Mouse (Mus musculus): ENCODE results near the gene Macrod2. TPM values are rescaled to one million over a fixed set of nuclear protein-coding genes. Genes with fewer than 3 reads are reported as not detected.

Gene Macrod2
- polyA plus RNA-seq, 1 experiment, result not detected

DNA sequence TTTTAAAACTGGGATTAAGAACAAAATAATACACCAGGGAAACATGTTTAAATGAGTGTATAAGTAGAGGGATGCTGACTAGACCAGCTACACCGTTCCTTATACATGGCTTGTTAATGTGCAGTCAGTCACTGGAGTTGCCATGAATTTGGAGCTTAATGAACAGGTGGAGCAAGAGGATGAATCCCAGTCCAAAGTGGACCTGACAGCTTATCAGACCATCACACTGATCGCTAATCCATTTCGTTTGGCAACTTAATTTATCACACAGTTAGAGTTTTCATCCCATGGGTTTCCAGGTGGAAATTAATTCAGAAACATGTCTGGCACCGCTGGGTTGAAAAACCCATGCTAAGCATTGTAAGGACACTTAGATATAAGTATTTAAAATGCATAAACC lies 81.8 kb downstream of the Macrod2 start:
- Histone ChIP-seq H3K4me3 (ENCODE audit: insufficient read depth, low read depth, low read length) (no peak overlapping the region), H3K27ac (ENCODE audit: insufficient read depth, low read depth, low read length) (no peak overlapping the region), H3K4me1 (ENCODE audit: control insufficient read depth, insufficient read depth, low read length) (no peaks in the 10 kb centered on the region)
- TF ChIP-seq CTCF (IDR thresholded peaks at IDR 0.05; ENCODE audit: insufficient read depth, low read depth, low read length), result no peak
- TF ChIP-seq POLR2A (IDR thresholded peaks at IDR 0.05; ENCODE audit: insufficient read depth, low read depth, low read length), result no peak
- WGBS, result 89% methylated on average over 4 of the region's 4 CpGs

DNA sequence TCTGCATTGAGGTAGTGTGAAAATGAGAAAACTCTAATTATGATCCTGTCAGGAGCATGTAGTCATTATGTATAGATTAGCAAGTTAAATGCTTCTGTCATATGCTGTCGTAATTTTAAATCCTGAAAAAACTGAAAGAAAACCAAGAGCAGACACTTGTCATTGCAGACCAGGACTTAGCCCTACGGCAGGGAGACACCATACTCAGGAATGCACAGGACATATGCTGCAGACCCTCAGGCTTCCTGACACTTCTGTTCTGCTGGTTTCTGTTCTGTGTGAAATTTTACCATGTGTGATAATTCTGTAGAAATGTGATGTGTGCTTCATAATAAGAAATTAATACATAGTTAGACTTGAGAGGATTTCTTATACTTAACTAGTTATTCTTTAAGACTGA lies 87.5 kb downstream of the Macrod2 start:
- TF ChIP-seq CTCF (IDR thresholded peaks at IDR 0.05; ENCODE audit: insufficient read depth, low read depth, low read length), result no peak
- TF ChIP-seq POLR2A (IDR thresholded peaks at IDR 0.05; ENCODE audit: insufficient read depth, low read depth, low read length), result no peak
- WGBS, result 91% methylated on average over 2 of the region's 2 CpGs
- Histone ChIP-seq H3K4me3 (ENCODE audit: insufficient read depth, low read depth, low read length) (no peak overlapping the region), H3K4me1 (ENCODE audit: control insufficient read depth, insufficient read depth, low read length) (no peaks in the 10 kb centered on the region), H3K27ac (ENCODE audit: insufficient read depth, low read depth, low read length) (no peak overlapping the region)

DNA sequence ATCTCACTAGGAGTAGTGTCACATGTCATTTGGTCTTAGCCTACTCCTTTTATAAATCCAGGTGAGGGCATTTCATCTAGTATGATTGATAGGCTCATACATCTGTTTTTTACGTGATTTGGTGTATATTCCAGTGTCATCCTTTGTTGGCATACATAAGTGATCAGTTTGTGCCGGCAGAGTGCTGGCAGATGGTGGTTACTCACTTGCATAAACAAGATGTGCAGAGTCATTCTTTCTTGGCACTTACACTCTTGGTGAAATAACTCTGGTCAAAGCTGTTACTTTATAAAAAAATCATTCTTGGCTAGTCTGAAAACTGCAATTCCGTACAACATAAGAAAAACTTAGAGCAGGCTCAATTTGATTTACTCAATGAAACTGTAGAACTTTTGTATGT lies 102.6 kb downstream of the Macrod2 start:
- H3K27ac ChIP-seq (ENCODE audit: insufficient read depth, low read depth, low read length), result no peak overlapping the region
- no peaks in the 10 kb centered on the region for H3K4me1 ChIP-seq (ENCODE audit: control insufficient read depth, insufficient read depth, low read length)
- H3K4me3 ChIP-seq (ENCODE audit: insufficient read depth, low read depth, low read length), result no peak overlapping the region
- WGBS, result 66% methylated on average over 3 of the region's 3 CpGs
- TF ChIP-seq POLR2A (IDR thresholded peaks at IDR 0.05; ENCODE audit: insufficient read depth, low read depth, low read length) (no peak), CTCF (IDR thresholded peaks at IDR 0.05; ENCODE audit: insufficient read depth, low read depth, low read length) (no peak)

DNA sequence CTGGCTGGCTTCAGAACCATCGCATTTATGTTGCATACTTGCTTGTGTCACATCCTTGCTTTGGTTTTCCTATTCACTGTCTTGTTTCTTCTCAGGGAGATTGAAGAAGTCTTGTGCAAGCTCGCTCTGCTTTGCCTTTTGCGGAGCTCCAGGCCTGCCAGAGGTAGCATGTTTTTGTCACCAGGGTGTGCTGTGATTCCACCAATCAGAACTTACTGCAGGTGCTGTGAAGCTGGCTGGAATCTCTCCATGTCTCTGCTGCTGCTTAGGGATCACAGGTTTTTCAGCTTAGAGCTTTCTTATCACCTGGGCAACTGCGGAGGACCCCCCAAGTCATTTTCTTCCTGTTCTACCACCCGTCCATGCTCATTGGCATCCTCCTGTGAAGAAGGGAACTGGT lies 105.8 kb downstream of the Macrod2 start:
- TF ChIP-seq POLR2A (IDR thresholded peaks at IDR 0.05; ENCODE audit: insufficient read depth, low read depth, low read length) (no peak), CTCF (IDR thresholded peaks at IDR 0.05; ENCODE audit: insufficient read depth, low read depth, low read length) (no peak)
- 49% methylated on average over 5 of the region's 5 CpGs for WGBS
- Histone ChIP-seq H3K27ac (ENCODE audit: insufficient read depth, low read depth, low read length) (no peak overlapping the region), H3K4me1 (ENCODE audit: control insufficient read depth, insufficient read depth, low read length) (no peaks in the 10 kb centered on the region), H3K4me3 (ENCODE audit: insufficient read depth, low read depth, low read length) (no peak overlapping the region)

DNA sequence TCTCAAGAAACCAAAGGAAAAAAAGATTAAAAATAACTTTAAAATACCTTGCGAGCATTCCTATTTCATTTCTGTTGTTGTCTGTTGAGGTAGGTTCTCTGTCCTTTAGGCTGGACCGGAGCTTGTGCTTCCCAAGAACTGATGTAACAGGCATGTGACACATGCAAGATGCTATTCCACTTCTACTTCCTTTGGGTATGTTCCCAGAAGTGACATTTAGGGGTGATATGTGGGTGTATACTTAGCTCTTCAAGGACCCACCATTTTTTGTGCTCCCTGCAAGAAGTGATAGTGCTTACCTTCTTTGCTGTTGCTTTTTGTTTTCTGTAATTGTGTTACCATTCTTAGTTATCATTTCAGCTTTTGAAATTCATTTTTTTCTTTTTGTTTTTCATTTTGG lies 126.4 kb downstream of the Macrod2 start:
- no peak for TF ChIP-seq CTCF (IDR thresholded peaks at IDR 0.05; ENCODE audit: insufficient read depth, low read depth, low read length)
- TF ChIP-seq POLR2A (IDR thresholded peaks at IDR 0.05; ENCODE audit: insufficient read depth, low read depth, low read length), result no peak
- H3K4me1 ChIP-seq (ENCODE audit: control insufficient read depth, insufficient read depth, low read length), result no peaks in the 10 kb centered on the region
- H3K4me3 ChIP-seq (ENCODE audit: insufficient read depth, low read depth, low read length), result no peak overlapping the region
- WGBS, result 98% methylated on average over 2 of the region's 2 CpGs
- no peak overlapping the region for H3K27ac ChIP-seq (ENCODE audit: insufficient read depth, low read depth, low read length)

DNA sequence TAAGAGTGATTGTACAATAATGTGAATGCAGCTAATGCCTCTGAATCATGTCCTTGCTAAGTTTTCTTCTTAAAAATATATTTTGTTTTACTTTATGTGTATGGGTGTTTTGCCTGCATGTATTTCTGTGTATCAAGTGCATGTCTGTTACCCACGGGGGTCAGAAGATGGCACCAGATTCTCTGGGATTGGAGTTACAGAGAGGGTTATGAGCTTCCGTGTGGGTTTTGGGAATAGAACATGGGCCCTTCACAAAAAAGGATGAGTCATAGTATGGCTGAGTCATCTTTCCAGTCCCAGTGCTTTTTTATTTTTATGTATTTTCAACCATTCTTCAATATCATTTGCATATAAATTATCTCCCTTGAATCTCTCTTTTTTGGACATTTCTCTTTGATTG lies 135.1 kb downstream of the Macrod2 start:
- Histone ChIP-seq H3K4me3 (ENCODE audit: insufficient read depth, low read depth, low read length) (no peak overlapping the region), H3K4me1 (ENCODE audit: control insufficient read depth, insufficient read depth, low read length) (no peaks in the 10 kb centered on the region), H3K27ac (ENCODE audit: insufficient read depth, low read depth, low read length) (no peak overlapping the region)
- TF ChIP-seq CTCF (IDR thresholded peaks at IDR 0.05; ENCODE audit: insufficient read depth, low read depth, low read length) (no peak), POLR2A (IDR thresholded peaks at IDR 0.05; ENCODE audit: insufficient read depth, low read depth, low read length) (no peak)
- WGBS, result 57% methylated on average over 2 of the region's 2 CpGs

DNA sequence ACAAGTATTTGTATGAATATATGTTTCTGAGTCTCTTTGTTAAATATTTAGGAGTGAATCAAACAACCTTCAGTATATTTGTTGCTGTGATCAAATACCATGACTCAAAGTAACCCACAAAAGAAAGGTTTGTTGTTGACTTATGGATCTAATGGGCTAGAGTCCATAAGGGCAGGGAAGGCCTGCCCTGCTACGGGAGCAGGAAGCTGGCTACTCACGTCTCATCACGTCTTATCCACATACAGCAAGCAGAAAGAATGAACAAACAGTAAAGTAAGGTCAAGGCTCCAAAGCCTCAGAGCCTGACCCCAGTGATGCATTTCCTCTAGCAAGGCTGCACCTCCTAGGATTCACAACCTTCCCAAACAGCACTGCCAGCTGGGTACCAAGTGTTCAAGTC lies 136.9 kb downstream of the Macrod2 start:
- Histone ChIP-seq H3K4me1 (ENCODE audit: control insufficient read depth, insufficient read depth, low read length) (no peaks in the 10 kb centered on the region), H3K4me3 (ENCODE audit: insufficient read depth, low read depth, low read length) (no peak overlapping the region), H3K27ac (ENCODE audit: insufficient read depth, low read depth, low read length) (no peak overlapping the region)
- WGBS, result 86% methylated on average over 3 of the region's 3 CpGs
- TF ChIP-seq CTCF (IDR thresholded peaks at IDR 0.05; ENCODE audit: insufficient read depth, low read depth, low read length) (no peak), POLR2A (IDR thresholded peaks at IDR 0.05; ENCODE audit: insufficient read depth, low read depth, low read length) (no peak)

DNA sequence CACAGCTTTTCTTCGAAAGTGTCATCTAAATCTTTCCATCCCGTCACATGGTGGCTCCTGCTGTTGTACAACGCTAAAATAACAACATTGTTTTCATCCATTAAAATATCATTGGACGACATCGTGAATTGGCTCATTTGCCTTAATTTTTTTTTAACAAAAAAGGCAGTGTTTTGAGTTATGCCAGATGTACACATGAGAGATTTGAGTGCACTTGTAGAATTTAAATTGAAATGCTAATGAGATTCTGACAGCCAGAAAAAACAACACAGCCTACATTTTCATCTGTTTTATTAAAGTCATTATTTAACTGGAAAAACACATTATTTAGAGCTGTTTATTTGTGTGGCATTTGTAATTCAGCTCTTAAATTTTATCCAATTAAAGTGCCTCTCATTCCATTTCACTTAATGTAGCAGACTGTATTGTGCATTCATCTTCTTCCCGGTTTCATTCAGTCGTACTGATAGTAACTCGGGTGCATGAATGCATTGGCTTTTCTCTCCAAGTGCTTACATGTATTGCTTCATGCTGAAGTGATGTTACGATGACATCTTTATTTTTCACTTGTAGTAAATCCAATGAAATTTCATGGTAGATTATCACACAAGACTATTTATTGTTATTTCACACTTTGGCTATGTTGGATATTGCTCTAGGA lies 137.9 kb downstream of the Macrod2 start:
- Histone ChIP-seq H3K4me3 (ENCODE audit: insufficient read depth, low read depth, low read length) (no peak overlapping the region), H3K4me1 (ENCODE audit: control insufficient read depth, insufficient read depth, low read length) (no peaks in the 10 kb centered on the region), H3K27ac (ENCODE audit: insufficient read depth, low read depth, low read length) (no peak overlapping the region)
- WGBS, result 65% methylated on average over 9 of the region's 9 CpGs
- TF ChIP-seq POLR2A (IDR thresholded peaks at IDR 0.05; ENCODE audit: insufficient read depth, low read depth, low read length) (no peak), CTCF (IDR thresholded peaks at IDR 0.05; ENCODE audit: insufficient read depth, low read depth, low read length) (no peak)

DNA sequence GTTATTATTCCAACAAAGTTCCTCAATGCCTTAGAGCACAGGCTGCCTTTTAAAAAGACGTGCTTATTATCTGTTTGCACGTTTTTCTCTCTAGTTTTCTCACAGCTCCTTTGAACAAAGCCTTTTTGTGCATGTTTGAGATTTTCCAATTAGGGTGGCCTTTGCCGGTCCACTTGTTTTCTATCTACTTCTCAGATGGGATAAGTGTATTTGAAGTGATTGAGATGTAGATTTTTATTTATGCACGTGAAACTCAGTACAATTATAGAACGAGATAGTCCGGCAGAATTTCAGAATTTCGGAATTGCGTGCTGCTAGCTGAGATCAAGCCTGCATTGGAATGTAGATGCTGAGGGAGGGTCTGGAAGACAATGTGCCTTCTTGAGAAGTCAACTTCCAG lies 138.5 kb downstream of the Macrod2 start:
- WGBS, result 52% methylated on average over 8 of the region's 8 CpGs
- no peak for TF ChIP-seq POLR2A (IDR thresholded peaks at IDR 0.05; ENCODE audit: insufficient read depth, low read depth, low read length)
- no peak for TF ChIP-seq CTCF (IDR thresholded peaks at IDR 0.05; ENCODE audit: insufficient read depth, low read depth, low read length)
- H3K4me1 ChIP-seq (ENCODE audit: control insufficient read depth, insufficient read depth, low read length), result no peaks in the 10 kb centered on the region
- H3K27ac ChIP-seq (ENCODE audit: insufficient read depth, low read depth, low read length), result no peak overlapping the region
- no peak overlapping the region for H3K4me3 ChIP-seq (ENCODE audit: insufficient read depth, low read depth, low read length)

DNA sequence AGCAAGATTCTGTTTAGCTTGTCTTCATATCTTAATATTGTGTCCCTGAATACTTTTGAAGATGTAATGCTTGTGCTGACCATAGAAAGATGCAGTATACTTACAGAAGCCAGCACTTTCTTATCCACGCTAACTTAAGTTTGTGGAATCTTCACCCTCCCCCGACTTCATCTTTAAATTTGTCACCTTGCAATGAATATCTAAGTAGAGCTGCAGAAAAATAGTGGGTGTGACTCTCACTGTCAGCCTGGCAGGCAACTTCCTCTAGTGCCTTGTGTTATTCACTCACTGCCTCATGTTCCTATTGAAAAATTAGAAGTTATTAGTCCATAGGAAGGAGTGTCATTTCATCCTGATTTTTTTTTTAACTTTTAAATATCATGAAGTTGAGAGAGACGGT lies 139.5 kb downstream of the Macrod2 start:
- no peak for TF ChIP-seq POLR2A (IDR thresholded peaks at IDR 0.05; ENCODE audit: insufficient read depth, low read depth, low read length)
- TF ChIP-seq CTCF (IDR thresholded peaks at IDR 0.05; ENCODE audit: insufficient read depth, low read depth, low read length), result no peak
- H3K4me1 ChIP-seq (ENCODE audit: control insufficient read depth, insufficient read depth, low read length), result no peaks in the 10 kb centered on the region
- H3K4me3 ChIP-seq (ENCODE audit: insufficient read depth, low read depth, low read length), result no peak overlapping the region
- WGBS, result 90% methylated on average over 3 of the region's 3 CpGs
- H3K27ac ChIP-seq (ENCODE audit: insufficient read depth, low read depth, low read length), result no peak overlapping the region
